In genomic region chr12:3811596-3811995, GRCm38 (mm10) we compare ENCODE assay signal across 11 mouse cellular contexts. TPM values are rescaled to one million over a fixed set of nuclear protein-coding genes. Genes with fewer than 3 reads are reported as not detected.
A peak's percentile ranks its signal among the peaks of the same experiment; 100 is the strongest.
DNase-seq lines count a peak whose midpoint lies in the region; ATAC-seq and TF ChIP-seq lines count a peak whose summit lies in the region.
"Had no signal": no experiment of that assay in that cellular context is flagged by ENCODE, and none has a peak within 500 bp of the region (broad histone marks: within the 10 kb centered on the region; RNA-seq: fewer than 3 reads in every experiment).

No protein-coding gene starts in this region.

- no peaks in the 10 kb centered on the region for H3K9me3 ChIP-seq in heart, embryonic 10.5 days
- H3K9me3 ChIP-seq in lung, embryonic 14.5 days (ENCODE audit: low read depth, low read length): no peaks in the 10 kb centered on the region
- no peaks in the 10 kb centered on the region for H3K9me3 ChIP-seq in hindbrain, embryonic 16.5 days (ENCODE audit: control insufficient read depth, low read length)

- no peak for DNase-seq in heart, embryonic 10.5 days (ENCODE audit: low spot score)
- DNase-seq in heart, postnatal 14 days: no peak
- DNase-seq in lung, embryonic 14.5 days: no peak
- DNase-seq in lung, adult 18-20 months: no peak
- peak; percentile 36 for DNase-seq in lung, postnatal 25 days (ENCODE audit: low spot score)
- no peak for DNase-seq in urinary bladder, postnatal 14 days (ENCODE audit: low spot score)
- no peak for DNase-seq in adrenal gland, postnatal 10 days
- DNase-seq: right cerebral cortex, postnatal 14 days; thymus, adult 2 months had no signal

- no peak overlapping the region for H3K4me3 ChIP-seq in heart, embryonic 10.5 days
- no peak overlapping the region for H3K4me3 ChIP-seq in lung, embryonic 14.5 days (ENCODE audit: low read depth, low read length)
- H3K4me3 ChIP-seq in hindbrain, embryonic 16.5 days (ENCODE audit: low read length): no peak overlapping the region

- 45% methylated on average over 5 of the region's 5 CpGs for WGBS in heart, embryonic 10.5 days
- WGBS in lung, embryonic 14.5 days: 16% methylated on average over 5 of the region's 5 CpGs
- WGBS in hindbrain, embryonic 16.5 days: 28% methylated on average over 5 of the region's 5 CpGs

- H3K9ac ChIP-seq in lung, embryonic 14.5 days: no peak overlapping the region
- no peak overlapping the region for H3K9ac ChIP-seq in hindbrain, embryonic 16.5 days (ENCODE audit: low read depth, low read length)

- no peak for TF ChIP-seq CTCF in lung, embryonic 14.5 days (IDR thresholded peaks at IDR 0.05; ENCODE audit: low read depth)

- H3K27ac ChIP-seq in heart, embryonic 10.5 days: peak overlapping the region; percentile 59; the same call in 1 of the 2 replicates
- peak overlapping the region; percentile 60; the same call in 1 of the 2 replicates for H3K27ac ChIP-seq in lung, embryonic 14.5 days (ENCODE audit: low read depth)
- 0 out of 2 replicates have a peak overlapping the region, but pooled peaks have one; percentile 41 for H3K27ac ChIP-seq in hindbrain, embryonic 16.5 days (ENCODE audit: low read depth, low read length)

- ATAC-seq in lung, embryonic 14.5 days (ENCODE audit: insufficient read depth): no peak
- ATAC-seq in hindbrain, embryonic 16.5 days: no peak
- ATAC-seq: Patski had no signal

- no peaks in the 10 kb centered on the region for H3K27me3 ChIP-seq in heart, embryonic 10.5 days (ENCODE audit: insufficient read depth, poor library complexity, severe bottlenecking)
- no peaks in the 10 kb centered on the region for H3K27me3 ChIP-seq in lung, embryonic 14.5 days (ENCODE audit: insufficient read depth, low read length)
- H3K27me3 ChIP-seq in hindbrain, embryonic 16.5 days (replicated peaks; ENCODE audit: control insufficient read depth, insufficient read depth, low read length): no peaks in the 10 kb centered on the region
- H3K27me3 ChIP-seq: Patski had no signal

- H3K4me2 ChIP-seq in lung, embryonic 14.5 days: peak overlapping the region; percentile 79
- peak overlapping the region; percentile 2; the same call in 1 of the 2 replicates for H3K4me2 ChIP-seq in hindbrain, embryonic 16.5 days (ENCODE audit: low read length)

- intact Hi-C loops in heart, postnatal 14 days (cut with DNase I): no loop called here

- H3K36me3 ChIP-seq in heart, embryonic 10.5 days: no peaks in the 10 kb centered on the region
- H3K36me3 ChIP-seq in lung, embryonic 14.5 days (ENCODE audit: insufficient read depth): peaks cover 13% of the 10 kb centered on the region; the same call in 1 of the 2 replicates
- no peaks in the 10 kb centered on the region for H3K36me3 ChIP-seq in hindbrain, embryonic 16.5 days (ENCODE audit: control insufficient read depth, insufficient read depth, low read length)

- H3K4me1 ChIP-seq in heart, embryonic 10.5 days: peaks cover 64% of the 10 kb centered on the region
- peaks cover 39% of the 10 kb centered on the region for H3K4me1 ChIP-seq in lung, embryonic 14.5 days (ENCODE audit: insufficient read depth)
- peaks cover 44% of the 10 kb centered on the region for H3K4me1 ChIP-seq in hindbrain, embryonic 16.5 days (ENCODE audit: control insufficient read depth, insufficient read depth, low read depth, low read length)

RNA-seq across cellular contexts. Expression of gene Dnmt3a, which starts 5.8 kb away (rescaled TPM):
- 148 and 154 TPM in 2 replicates for polyA plus RNA-seq in heart, embryonic 10.5 days (2016; fragmentation: Nextera tagmentation; extraction: Ambion mirVana)
- 100 to 1,000 TPM; 118 to 122 TPM for total RNA-seq in heart, postnatal 14 days (2021)
- polyA plus RNA-seq in lung, embryonic 14.5 days (2014; fragmentation: Nextera tagmentation; extraction: Ambion mirVana): 88.0 and 95.5 TPM in 2 replicates
- polyA plus RNA-seq in hindbrain, embryonic 16.5 days (2015; fragmentation: Nextera tagmentation; extraction: Ambion mirVana): 94.1 and 104 TPM in 2 replicates
- total RNA-seq in adrenal gland, postnatal 10 days (2021): 100 to 1,000 TPM in 1 of 2 experiments, 10 to 100 TPM in 1; 98.7 to 133 TPM
